Mouse (Mus musculus) limb, embryonic 14.5 days (tissue): ENCODE data around the gene Opa1. TPM values are rescaled to one million over a fixed set of nuclear protein-coding genes. Genes with fewer than 3 reads are reported as not detected.

Experiments used
- ATAC-seq: fragments of 200-750 bp; cut with Nextera tagmentation; 2 replicates; pipeline ENCODE4 v1.8.0; 2017; ENCODE audit warnings: low read depth, moderate number of reproducible peaks, moderate TSS enrichment; ENCODE audit not compliant: low FRiP score
- DNase-seq: peaks from one replicate; pipeline ENCODE4 v3.0.0-alpha.2; 2015; ENCODE audit warnings: low spot score
- H3K27ac ChIP-seq: fragments of 300-500 bp; sonication (generic); replicated peaks from 2 replicates; pipeline ENCODE4 v1.5.1; 2014; ENCODE audit warnings: low read depth, mild to moderate bottlenecking, low read length, moderate library complexity, mixed read lengths
- H3K27me3 ChIP-seq: fragments of 300-500 bp; sonication (generic); 2 replicates; pipeline ENCODE4 v1.6.1; 2014; ENCODE audit warnings: low read length, mixed read lengths; ENCODE audit not compliant: control insufficient read depth, insufficient read depth
- H3K36me3 ChIP-seq: fragments of 300-500 bp; sonication (generic); 2 replicates; pipeline ENCODE4 v1.6.1; 2014; ENCODE audit warnings: mild to moderate bottlenecking, low read length, moderate library complexity, mixed read lengths; ENCODE audit not compliant: control insufficient read depth, insufficient read depth
- H3K4me1 ChIP-seq: fragments of 300-500 bp; sonication (generic); 2 replicates; pipeline ENCODE4 v1.6.1; 2014; ENCODE audit warnings: antibody characterized with exemption, low read length, mixed read lengths; ENCODE audit not compliant: control insufficient read depth, insufficient read depth
- H3K4me2 ChIP-seq: fragments of 300-500 bp; sonication (generic); replicated peaks from 2 replicates; pipeline ENCODE4 v1.6.1; 2014; ENCODE audit warnings: low read depth, mild to moderate bottlenecking, low read length, moderate library complexity; ENCODE audit not compliant: severe bottlenecking
- H3K4me3 ChIP-seq: fragments of 300-500 bp; sonication (generic); replicated peaks from 2 replicates; pipeline ENCODE4 v1.5.1; 2014; ENCODE audit warnings: low read length
- H3K9ac ChIP-seq: fragments of 300-500 bp; sonication (generic); 2 replicates; pipeline ENCODE4 v1.6.1; 2014; ENCODE audit warnings: mild to moderate bottlenecking, low read depth, low read length, moderate library complexity; ENCODE audit not compliant: severe bottlenecking
- H3K9me3 ChIP-seq: fragments of 300-500 bp; sonication (generic); 2 replicates; pipeline ENCODE4 v1.6.1; 2016; ENCODE audit warnings: low read length; ENCODE audit not compliant: control insufficient read depth
- POLR2A ChIP-seq: fragments of 200-500 bp; IDR thresholded peaks from 2 replicates; pipeline ENCODE4 v1.8.0; 2012; ENCODE audit warnings: inconsistent platforms, mild to moderate bottlenecking, moderate library complexity, borderline replicate concordance; ENCODE audit not compliant: insufficient read depth, insufficient read length; ENCODE audit errors: extremely low read depth
- WGBS: fragments of 180-500 bp; shearing (Covaris S2); extraction: QIAGEN DNeasy Blood & Tissue Kit; methylation state at CpG from one replicate; pipeline ENCODE4 v1.1.7; 2014; 5-methylcytosine and 5-hydroxymethylcytosine counted together
- polyA plus RNA-seq, 2 experiments: library from polyadenylated mRNA; depleted of rRNA in 1 of 2; stranded (reverse) in 1 of 2; unstranded in 1 of 2; fragments of >200 nt; fragmentation: Nextera tagmentation in 1 of 2; extraction: Ambion mirVana in 1 of 2; gene quantifications; 2 replicates each; pipeline versions ENCODE4 v1.2.1 to v1.2.3; 2012 to 2014

Opa1 gene
- polyA plus RNA-seq (2012; rRNA removed) (23.2 and 24.6 TPM in 2 replicates), polyA plus RNA-seq (2014; fragmentation: Nextera tagmentation; extraction: Ambion mirVana) (32.6 and 33.0 TPM in 2 replicates)

DNA sequence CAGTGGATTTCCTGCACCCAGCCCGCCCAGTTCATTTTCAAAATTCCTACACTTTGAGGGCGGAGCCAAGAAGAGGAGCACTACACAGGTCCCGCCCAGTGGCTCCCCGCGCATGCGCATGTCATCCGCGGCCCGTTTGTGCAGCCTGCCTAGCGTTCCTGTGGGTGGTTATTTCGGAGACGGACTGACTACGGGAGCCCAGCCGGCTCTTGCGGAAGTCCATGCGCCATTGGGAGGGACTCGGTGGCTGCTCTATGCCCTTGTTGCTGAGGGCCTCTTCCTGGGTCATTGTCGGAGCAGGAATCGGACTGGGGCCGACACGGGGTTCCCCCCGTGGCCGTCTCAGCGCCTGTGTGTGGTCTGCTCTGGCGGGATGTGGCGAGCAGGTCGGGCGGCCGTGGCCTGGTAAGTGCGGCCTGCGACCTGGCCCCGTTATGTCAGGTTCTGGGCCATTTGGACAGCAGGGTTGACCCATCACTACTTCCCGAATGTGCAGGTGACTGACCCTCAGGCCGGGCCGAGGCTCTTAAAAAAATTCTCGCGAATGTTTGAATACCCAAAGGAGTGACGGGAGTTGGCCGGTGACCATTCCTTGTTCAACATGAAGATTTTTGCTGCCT, at the start of gene Opa1:
Gene Opa1 (plus strand): TSS at position 168 of the 620 bp plus-strand sequence.
- Histone ChIP-seq H3K4me1 (no peaks in the 10 kb centered on the region), H3K4me3 (peak within 1 kb of the TSS; percentile 93), H3K9ac (peak within 1 kb of the TSS; percentile 92), H3K27me3 (no peaks in the 10 kb centered on the region), H3K4me2 (peak within 1 kb of the TSS; percentile 83), H3K9me3 (no peaks in the 10 kb centered on the region), H3K36me3 (no peaks in the 10 kb centered on the region), H3K27ac (peak within 1 kb of the TSS; percentile 20; the same call in 1 of the 2 replicates)
- DNase-seq = peak; percentile 98
- under 1% methylated on average over 39 of the region's 39 CpGs for WGBS
- TF ChIP-seq POLR2A = 0 out of 2 replicates have a peak, but pooled peaks have one; percentile 47
- peak; percentile 100 for ATAC-seq

DNA sequence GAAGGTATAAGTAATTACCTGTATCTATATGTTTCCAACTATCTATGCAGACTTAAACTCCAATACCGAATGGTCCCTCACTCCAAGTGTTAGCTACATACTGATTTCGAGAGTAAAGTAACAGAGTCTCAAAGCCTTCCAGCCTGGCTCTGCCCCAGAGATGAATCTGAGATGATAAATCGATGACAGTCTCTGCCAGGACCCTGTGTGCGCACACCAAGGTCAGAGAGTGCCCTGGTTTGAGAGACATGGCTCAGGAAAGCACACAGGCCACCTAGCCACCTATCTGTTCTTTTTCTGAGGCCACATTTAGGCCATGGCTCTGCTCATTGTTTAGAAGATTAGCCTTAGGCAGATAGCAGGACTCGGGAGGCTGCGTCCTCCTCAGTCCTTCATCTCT, 45.5 kb upstream of the Opa1 start:
- WGBS = 72% methylated on average over 6 of the region's 6 CpGs
- no peak overlapping the region for H3K27ac ChIP-seq

DNA sequence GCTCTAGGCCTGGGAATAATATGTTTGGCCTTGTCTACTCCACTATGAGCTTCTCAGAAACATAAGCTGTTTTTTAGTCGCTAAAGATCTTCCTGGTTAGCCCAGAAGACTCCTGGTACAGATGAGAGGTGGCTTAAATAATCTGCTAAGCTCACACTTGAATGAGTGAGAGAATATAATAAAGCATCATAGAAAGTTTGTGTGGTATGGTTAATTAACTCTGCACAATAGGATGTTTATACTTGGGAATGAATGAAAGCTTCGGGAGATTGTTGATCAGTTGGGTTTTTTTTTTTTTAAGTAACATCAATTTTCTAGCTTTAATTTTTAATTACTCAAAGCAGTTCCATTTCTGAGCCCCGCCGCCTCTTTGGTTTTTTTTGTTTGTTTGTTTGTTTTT, 43.3 kb upstream of the Opa1 start:
- no peaks in the 10 kb centered on the region for H3K27me3 ChIP-seq
- no peak overlapping the region for H3K9ac ChIP-seq
- DNase-seq (no peak), ATAC-seq (no peak)
- no peak for TF ChIP-seq POLR2A
- no peak overlapping the region for H3K4me2 ChIP-seq
- H3K27ac ChIP-seq = no peak overlapping the region
- H3K4me3 ChIP-seq = no peak overlapping the region
- H3K36me3 ChIP-seq = no peaks in the 10 kb centered on the region
- no peaks in the 10 kb centered on the region for H3K9me3 ChIP-seq
- WGBS = 87% methylated on average over 4 of the region's 4 CpGs
- H3K4me1 ChIP-seq = no peaks in the 10 kb centered on the region

More for the DNA sequence above, 45.5 kb upstream of the Opa1 start:
- H3K27me3 ChIP-seq = no peaks in the 10 kb centered on the region
- H3K9me3 ChIP-seq = no peaks in the 10 kb centered on the region
- DNase-seq = no peak
- H3K4me3 ChIP-seq = no peak overlapping the region
- no peaks in the 10 kb centered on the region for H3K36me3 ChIP-seq
- H3K4me2 ChIP-seq = no peak overlapping the region
- H3K9ac ChIP-seq = no peak overlapping the region
- no peak for TF ChIP-seq POLR2A
- no peak for ATAC-seq
- no peaks in the 10 kb centered on the region for H3K4me1 ChIP-seq

DNA sequence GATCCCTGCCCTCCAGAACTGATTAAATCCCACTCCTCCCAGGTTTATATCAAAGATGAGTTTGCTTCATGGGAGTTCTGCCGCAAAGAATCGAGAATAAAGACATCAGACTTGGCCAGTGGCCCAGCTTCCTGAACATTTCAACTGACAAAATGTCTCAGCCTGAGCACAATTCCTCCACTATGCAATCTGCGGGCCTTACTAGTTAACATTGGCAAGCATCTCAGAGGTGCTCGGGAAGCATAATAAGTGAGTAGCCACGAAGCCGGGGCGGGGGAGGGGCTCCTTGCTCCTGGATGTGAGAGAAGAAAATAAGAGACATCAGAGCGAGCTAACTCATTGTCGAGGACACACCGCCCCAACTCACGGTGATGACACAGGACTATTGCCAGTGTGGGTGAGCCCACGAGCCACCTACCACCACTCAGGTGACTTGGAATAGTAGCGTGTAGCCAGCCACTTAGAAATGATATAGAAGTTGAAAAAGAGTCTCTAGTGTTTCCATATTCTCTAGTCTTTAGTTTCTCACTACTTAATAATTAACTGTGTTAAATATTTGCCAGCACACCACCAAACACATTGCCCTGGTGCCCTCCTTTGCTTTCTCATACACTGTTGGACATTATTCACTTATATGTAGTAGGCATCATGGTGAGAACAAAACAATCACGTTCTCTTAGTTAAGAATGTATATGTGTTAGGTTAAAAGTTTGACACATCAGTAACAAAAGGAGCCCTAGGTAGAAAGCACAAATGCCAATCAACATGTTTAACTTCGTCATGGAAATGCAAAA, 42.5 kb upstream of the Opa1 start:
- no peak overlapping the region for H3K27ac ChIP-seq
- WGBS = 80% methylated on average over 15 of the region's 15 CpGs
- H3K4me3 ChIP-seq = no peak overlapping the region
- H3K4me1 ChIP-seq = no peaks in the 10 kb centered on the region
- H3K9me3 ChIP-seq = no peaks in the 10 kb centered on the region
- TF ChIP-seq POLR2A = no peak
- no peaks in the 10 kb centered on the region for H3K27me3 ChIP-seq
- no peak for ATAC-seq
- no peak overlapping the region for H3K9ac ChIP-seq
- DNase-seq = no peak
- no peak overlapping the region for H3K4me2 ChIP-seq
- no peaks in the 10 kb centered on the region for H3K36me3 ChIP-seq

DNA sequence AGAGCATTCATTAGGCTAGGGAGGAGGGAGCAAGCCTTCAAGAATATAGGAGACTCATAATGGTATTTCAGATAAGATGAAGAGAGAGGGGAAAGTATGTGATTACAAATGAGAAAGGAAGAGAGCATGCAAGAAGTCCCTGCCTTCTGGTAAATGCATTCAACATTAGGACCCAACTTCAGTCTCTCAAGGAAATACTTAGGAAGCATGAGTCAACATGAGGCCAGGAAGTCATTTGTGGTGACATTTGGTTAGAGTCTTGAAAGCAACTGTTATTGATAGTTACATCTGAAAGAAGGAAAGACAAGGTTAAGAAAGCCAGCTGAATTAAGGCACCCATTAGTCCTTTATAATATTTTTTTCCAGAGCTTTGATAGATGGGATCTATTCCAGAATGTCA, 39.2 kb upstream of the Opa1 start:
- no peaks in the 10 kb centered on the region for H3K27me3 ChIP-seq
- ATAC-seq = no peak
- H3K4me1 ChIP-seq = no peaks in the 10 kb centered on the region

More for the DNA sequence above, 39.2 kb upstream of the Opa1 start:
- TF ChIP-seq POLR2A = no peak
- DNase-seq = no peak
- H3K4me2 ChIP-seq = no peak overlapping the region
- no peak overlapping the region for H3K9ac ChIP-seq
- H3K27ac ChIP-seq = no peak overlapping the region
- no peaks in the 10 kb centered on the region for H3K36me3 ChIP-seq
- H3K4me3 ChIP-seq = no peak overlapping the region
- no peaks in the 10 kb centered on the region for H3K9me3 ChIP-seq
